ENCODE assay signal across 16 mouse cellular contexts in genomic region chr9:46738634-46739033, GRCm38 (mm10).
DNase-seq lines count a peak whose midpoint lies in the region; ATAC-seq lines count a peak whose summit lies in the region.
"Had no signal": no experiment of that assay in that cellular context is flagged by ENCODE, and none has a peak within 500 bp of the region (broad histone marks: within the 10 kb centered on the region; RNA-seq: fewer than 3 reads in every experiment).

No protein-coding gene starts in this region.

- no peak overlapping the region for H3K27ac ChIP-seq in forebrain, embryonic 15.5 days (replicated peaks)
- H3K27ac ChIP-seq in forebrain, embryonic 12.5 days: no peak overlapping the region
- no peak overlapping the region for H3K27ac ChIP-seq in midbrain, embryonic 14.5 days (replicated peaks; ENCODE audit: low read depth, low read length)
- H3K27ac ChIP-seq in midbrain, embryonic 15.5 days: no peak overlapping the region
- H3K27ac ChIP-seq: heart, embryonic 10.5 days; macrophage; midbrain, embryonic 12.5 days had no signal

- no peaks in the 10 kb centered on the region for H3K27me3 ChIP-seq in forebrain, embryonic 15.5 days
- H3K27me3 ChIP-seq in forebrain, embryonic 12.5 days: peaks cover 25% of the 10 kb centered on the region; the same call in 1 of the 2 replicates
- H3K27me3 ChIP-seq in midbrain, embryonic 14.5 days (ENCODE audit: control insufficient read depth, insufficient read depth, low read length): no peaks in the 10 kb centered on the region
- H3K27me3 ChIP-seq in midbrain, embryonic 15.5 days (replicated peaks): no peaks in the 10 kb centered on the region

- H3K4me1 ChIP-seq in forebrain, embryonic 15.5 days: peaks cover 29% of the 10 kb centered on the region
- H3K4me1 ChIP-seq in forebrain, embryonic 12.5 days: peaks cover 23% of the 10 kb centered on the region
- 0 out of 2 replicates have a peak, but pooled peaks cover 9% of the 10 kb centered on the region for H3K4me1 ChIP-seq in midbrain, embryonic 14.5 days (ENCODE audit: control insufficient read depth, insufficient read depth, low read length)
- H3K4me1 ChIP-seq in midbrain, embryonic 15.5 days: peaks cover 16% of the 10 kb centered on the region

- H3K4me2 ChIP-seq in forebrain, embryonic 15.5 days (replicated peaks): no peak overlapping the region
- no peak overlapping the region for H3K4me2 ChIP-seq in forebrain, embryonic 12.5 days
- no peak overlapping the region for H3K4me2 ChIP-seq in midbrain, embryonic 14.5 days (ENCODE audit: low read length)
- no peak overlapping the region for H3K4me2 ChIP-seq in midbrain, embryonic 15.5 days
- H3K4me2 ChIP-seq: midbrain, embryonic 12.5 days had no signal

- no peaks in the 10 kb centered on the region for H3K36me3 ChIP-seq in forebrain, embryonic 15.5 days
- H3K36me3 ChIP-seq in forebrain, embryonic 12.5 days (replicated peaks): no peaks in the 10 kb centered on the region
- no peaks in the 10 kb centered on the region for H3K36me3 ChIP-seq in midbrain, embryonic 14.5 days (ENCODE audit: control insufficient read depth, insufficient read depth, low read length)
- no peaks in the 10 kb centered on the region for H3K36me3 ChIP-seq in midbrain, embryonic 15.5 days (replicated peaks)
- H3K36me3 ChIP-seq: heart, embryonic 10.5 days; midbrain, embryonic 12.5 days had no signal

- DNase-seq in adrenal gland, adult 2 months: peak; percentile 7
- DNase-seq in adrenal gland, adult 18-20 months (ENCODE audit: low spot score in 2 of 2): no peak
- peak; percentile 51 for DNase-seq in midbrain, embryonic 14.5 days
- peak; percentile 56 for DNase-seq in Muller cell, postnatal 12 days (ENCODE audit: inconsistent ontology term)
- DNase-seq in yolk sac, embryonic 10.5 days (ENCODE audit: low spot score): no peak
- DNase-seq: gastrocnemius, postnatal 25 days; heart, postnatal 14 days; liver; lung, adult 18-20 months had no signal

- peak; percentile 51; the same call in 1 of the 2 replicates for ATAC-seq in forebrain, embryonic 15.5 days (replicated peaks)
- ATAC-seq in forebrain, embryonic 12.5 days (ENCODE audit: low FRiP score): no peak
- ATAC-seq in midbrain, embryonic 14.5 days (ENCODE audit: low FRiP score, low TSS enrichment): no peak
- ATAC-seq in midbrain, embryonic 15.5 days (replicated peaks): no peak
- ATAC-seq: Patski had no signal

- H3K4me3 ChIP-seq in forebrain, embryonic 15.5 days: no peak overlapping the region
- H3K4me3 ChIP-seq in forebrain, embryonic 12.5 days (replicated peaks): no peak overlapping the region
- H3K4me3 ChIP-seq in midbrain, embryonic 14.5 days (replicated peaks; ENCODE audit: low read depth, low read length): no peak overlapping the region
- no peak overlapping the region for H3K4me3 ChIP-seq in midbrain, embryonic 15.5 days
- H3K4me3 ChIP-seq: heart, embryonic 10.5 days; midbrain, embryonic 12.5 days had no signal

- H3K9me3 ChIP-seq in forebrain, embryonic 15.5 days: no peaks in the 10 kb centered on the region
- H3K9me3 ChIP-seq in forebrain, embryonic 12.5 days: no peaks in the 10 kb centered on the region
- no peaks in the 10 kb centered on the region for H3K9me3 ChIP-seq in midbrain, embryonic 14.5 days (ENCODE audit: control insufficient read depth, low read length)
- no peaks in the 10 kb centered on the region for H3K9me3 ChIP-seq in midbrain, embryonic 15.5 days
- H3K9me3 ChIP-seq: heart, embryonic 10.5 days; midbrain, embryonic 12.5 days had no signal

- no peak overlapping the region for H3K9ac ChIP-seq in forebrain, embryonic 15.5 days (replicated peaks)
- no peak overlapping the region for H3K9ac ChIP-seq in forebrain, embryonic 12.5 days
- no peak overlapping the region for H3K9ac ChIP-seq in midbrain, embryonic 14.5 days (replicated peaks; ENCODE audit: low read length)
- H3K9ac ChIP-seq in midbrain, embryonic 15.5 days: no peak overlapping the region
- H3K9ac ChIP-seq: midbrain, embryonic 12.5 days had no signal

- WGBS in forebrain, embryonic 15.5 days: 21% methylated on average over 3 of the region's 3 CpGs
- WGBS in forebrain, embryonic 12.5 days: 57% methylated on average over 3 of the region's 3 CpGs
- 36% methylated on average over 3 of the region's 3 CpGs for WGBS in midbrain, embryonic 14.5 days
- WGBS in midbrain, embryonic 15.5 days: 43% methylated on average over 3 of the region's 3 CpGs

Comparison
In these comparisons a context has a peak if more than half of its experiments do, and no peak if none do; other contexts are left out.
1. DNase-seq: peak in adrenal gland, adult 2 months (single experiment), midbrain, embryonic 14.5 days (single experiment) and Muller cell, postnatal 12 days (single experiment); none in adrenal gland, adult 18-20 months (0 of 2) and yolk sac, embryonic 10.5 days (single experiment).